Mouse (Mus musculus) intestine, embryonic 15.5 days (tissue): ENCODE data around the gene Fcer1a. TPM values are rescaled to one million over a fixed set of nuclear protein-coding genes. Genes with fewer than 3 reads are reported as not detected.

Experiments used
- polyA plus RNA-seq: library from polyadenylated mRNA; unstranded; fragments of >200 nt; fragmentation: Nextera tagmentation; extraction: Ambion mirVana; gene quantifications from 2 replicates; pipeline ENCODE4 v1.2.1, GENCODE M21; 2015

Gene Fcer1a
- polyA plus RNA-seq, 1 experiment from 2014 or later, result not detected

Other genes with a start within 250 kb of the Fcer1a start
- gene Olfr1408, start 89.8 kb downstream of the Fcer1a start, polyA plus RNA-seq, result not detected in 2 replicates
- gene Olfr1406, start 36.6 kb downstream of the Fcer1a start, polyA plus RNA-seq, result not detected in 2 replicates
- gene Olfr218, start 29.4 kb downstream of the Fcer1a start, polyA plus RNA-seq, result not detected in 2 replicates
- gene Olfr1404, start 14.8 kb downstream of the Fcer1a start, polyA plus RNA-seq, result not detected in 2 replicates
- not detected in 2 replicates for gene Olfr418, start 38.8 kb upstream of the Fcer1a start, polyA plus RNA-seq
- gene Mptx2, start 50.6 kb upstream of the Fcer1a start, polyA plus RNA-seq, result not detected in 2 replicates
- gene Ackr1, start 106.5 kb upstream of the Fcer1a start, polyA plus RNA-seq, result 2.1 and 2.6 TPM in 2 replicates
- gene Aim2, start 123.7 kb upstream of the Fcer1a start, polyA plus RNA-seq, result 3.7 and 4.4 TPM in 2 replicates
- gene Cadm3, start 140.5 kb upstream of the Fcer1a start, polyA plus RNA-seq, result 2.2 and 2.4 TPM in 2 replicates